Mouse (Mus musculus) limb, embryonic 11.5 days (tissue): ENCODE measurements around the gene Srpk2. TPM values are rescaled to one million over a fixed set of nuclear protein-coding genes. Genes with fewer than 3 reads are reported as not detected.
"Not testable (repeated sequence)": the region's sequence is repeated elsewhere in the genome, so short reads cannot be mapped to it uniquely, and the experiment has no call there.

ENCODE experiments used
- ATAC-seq: fragments of 200-750 bp; cut with Nextera tagmentation; 2 replicates; pipeline ENCODE4 v1.8.0; 2017; ENCODE audit warnings: low read depth; ENCODE audit not compliant: insufficient number of reproducible peaks, low FRiP score, low TSS enrichment
- DNase-seq: peaks from one replicate; pipeline ENCODE4 v3.0.0-alpha.2; 2015; ENCODE audit warnings: low spot score
- H3K27ac ChIP-seq: fragments of 300-500 bp; sonication (generic); replicated peaks from 2 replicates; pipeline ENCODE4 v1.5.1; 2014; ENCODE audit warnings: low read depth, mild to moderate bottlenecking, low read length
- H3K27me3 ChIP-seq: fragments of 300-500 bp; sonication (generic); 2 replicates; pipeline ENCODE4 v1.6.1; 2014; ENCODE audit warnings: mild to moderate bottlenecking, low read length, mixed read lengths; ENCODE audit not compliant: control insufficient read depth, insufficient read depth
- H3K36me3 ChIP-seq: fragments of 300-500 bp; sonication (generic); 2 replicates; pipeline ENCODE4 v1.6.1; 2014; ENCODE audit warnings: mild to moderate bottlenecking, low read length, moderate library complexity, mixed read lengths; ENCODE audit not compliant: control insufficient read depth, insufficient read depth
- H3K4me1 ChIP-seq: fragments of 300-500 bp; sonication (generic); 2 replicates; pipeline ENCODE4 v1.6.1; 2014; ENCODE audit warnings: low read length, mixed read lengths; ENCODE audit not compliant: control insufficient read depth, insufficient read depth
- H3K4me2 ChIP-seq: fragments of 300-500 bp; sonication (generic); 2 replicates; pipeline ENCODE4 v1.6.1; 2014; ENCODE audit warnings: low read depth, mild to moderate bottlenecking, moderate library complexity; ENCODE audit not compliant: severe bottlenecking
- H3K4me3 ChIP-seq: fragments of 300-500 bp; sonication (generic); 2 replicates; pipeline ENCODE4 v1.5.1; 2014; ENCODE audit warnings: low read depth, low read length
- H3K9ac ChIP-seq: fragments of 300-500 bp; sonication (generic); 2 replicates; pipeline ENCODE4 v1.6.1; 2014; ENCODE audit warnings: mild to moderate bottlenecking, low read length
- H3K9me3 ChIP-seq: fragments of 300-500 bp; sonication (generic); 2 replicates; pipeline ENCODE4 v1.6.1; 2016; ENCODE audit warnings: low read length; ENCODE audit not compliant: control insufficient read depth
- WGBS: fragments of 180-500 bp; shearing (Covaris S2); extraction: QIAGEN DNeasy Blood & Tissue Kit; methylation state at CpG from one replicate; pipeline ENCODE4 v1.1.7; 2014; 5-methylcytosine and 5-hydroxymethylcytosine counted together
- polyA plus RNA-seq: library from polyadenylated mRNA; unstranded; fragments of >200 nt; fragmentation: Nextera tagmentation; extraction: Ambion mirVana; gene quantifications from 2 replicates; pipeline ENCODE4 v1.2.1, GENCODE M21; 2014

Srpk2 gene
- polyA plus RNA-seq, 1 experiment from 2014 or later, result 57.2 TPM

GRCm38 (mm10) chr5:23556007-23556770 is 128.2 kb downstream of the Srpk2 start:
- H3K36me3 ChIP-seq, result no peaks in the 10 kb centered on the region
- H3K4me1 ChIP-seq, result no peaks in the 10 kb centered on the region
- no peaks in the 10 kb centered on the region for H3K9me3 ChIP-seq
- H3K4me3 ChIP-seq, result no peak overlapping the region
- 72% methylated on average over 7 of the region's 7 CpGs for WGBS
- H3K9ac ChIP-seq, result no peak overlapping the region
- no peak overlapping the region for H3K4me2 ChIP-seq
- H3K27ac ChIP-seq, result no peak overlapping the region
- H3K27me3 ChIP-seq, result no peaks in the 10 kb centered on the region
- DNase-seq, result no peak
- ATAC-seq, result no peak

- H3K36me3 ChIP-seq, H3K27me3 ChIP-seq, H3K9ac ChIP-seq, H3K4me2 ChIP-seq, H3K27ac ChIP-seq, H3K4me3 ChIP-seq, H3K9me3 ChIP-seq, H3K4me1 ChIP-seq, DNase-seq, ATAC-seq: not testable (repeated sequence)
- WGBS, result 83% methylated on average over 3 of the region's 3 CpGs
These were observed 131.1 kb downstream of the Srpk2 start for GRCm38 (mm10) chr5:23553338-23553737.

DNA sequence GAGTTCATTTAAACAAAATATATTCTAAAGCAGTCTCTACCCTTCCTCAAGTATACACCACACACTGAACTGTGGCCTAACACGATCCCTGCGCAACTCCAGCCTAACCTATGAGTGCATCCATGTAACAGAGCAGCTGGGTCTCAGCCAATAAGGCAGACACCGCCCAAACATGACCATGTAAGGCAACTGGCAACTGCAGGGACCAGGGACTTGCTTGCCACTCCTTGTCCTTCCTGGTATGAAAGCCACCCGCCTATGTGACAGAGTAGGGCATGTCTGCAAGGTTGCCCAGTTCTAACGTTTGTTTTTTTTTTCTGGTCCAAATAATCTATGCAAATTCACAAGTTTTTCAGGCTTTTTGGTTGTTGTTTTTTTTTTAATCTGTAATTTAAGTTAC is 132.7 kb downstream of the Srpk2 start:
- no peak overlapping the region for H3K4me3 ChIP-seq
- 79% methylated on average over 5 of the region's 5 CpGs for WGBS
- H3K36me3 ChIP-seq, result no peaks in the 10 kb centered on the region
- H3K27me3 ChIP-seq, result no peaks in the 10 kb centered on the region
- H3K9me3 ChIP-seq, result no peaks in the 10 kb centered on the region
- H3K9ac ChIP-seq, result no peak overlapping the region
- ATAC-seq, result no peak
- no peak overlapping the region for H3K27ac ChIP-seq
- no peak for DNase-seq
- H3K4me2 ChIP-seq, result no peak overlapping the region
- H3K4me1 ChIP-seq, result no peaks in the 10 kb centered on the region

- DNase-seq (no peak), ATAC-seq (no peak)
- H3K9ac ChIP-seq, result no peak overlapping the region
- H3K4me3 ChIP-seq, result no peak overlapping the region
- H3K27ac ChIP-seq, result no peak overlapping the region
- H3K4me1 ChIP-seq, result no peaks in the 10 kb centered on the region
- WGBS, result 90% methylated on average over 7 of the region's 7 CpGs
- no peak overlapping the region for H3K4me2 ChIP-seq
- H3K27me3 ChIP-seq, result no peaks in the 10 kb centered on the region
- H3K36me3 ChIP-seq, result 0 out of 2 replicates have a peak, but pooled peaks cover 2% of the 10 kb centered on the region
- H3K9me3 ChIP-seq, result no peaks in the 10 kb centered on the region
These were observed 148.7 kb downstream of the Srpk2 start for GRCm38 (mm10) chr5:23535692-23536091.

DNA sequence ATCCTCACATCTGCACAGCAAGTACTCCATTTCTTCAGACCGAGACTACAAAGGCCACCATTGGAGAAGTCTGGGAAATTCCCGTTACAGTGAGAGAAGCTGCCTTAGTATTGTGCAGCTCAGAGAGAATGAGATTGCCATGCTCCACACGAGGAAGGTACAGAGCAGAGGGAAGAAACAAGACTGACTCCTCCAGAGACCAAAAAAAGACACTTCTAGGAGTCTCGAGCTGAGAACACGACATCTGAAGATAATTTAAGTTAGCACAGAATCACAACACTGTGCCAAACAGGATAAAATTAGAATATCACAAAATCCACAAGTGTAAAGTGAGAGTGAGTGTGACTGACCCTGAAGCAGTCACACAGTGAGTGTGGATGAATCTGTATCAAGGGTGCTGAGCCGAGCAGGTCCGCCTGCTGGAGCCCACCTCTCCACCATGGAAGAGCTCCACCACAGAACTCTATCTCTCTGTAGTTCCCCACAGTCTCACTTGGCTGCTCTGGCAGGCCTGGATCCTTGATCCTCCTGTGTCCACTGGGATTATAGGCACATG is 152.8 kb downstream of the Srpk2 start:
- no peak for DNase-seq
- 89% methylated on average over 7 of the region's 7 CpGs for WGBS

GRCm38 (mm10) chr5:23531100-23531499 is 153.3 kb downstream of the Srpk2 start:
- Histone ChIP-seq H3K9me3 (no peaks in the 10 kb centered on the region), H3K9ac (no peak overlapping the region), H3K27me3 (no peaks in the 10 kb centered on the region), H3K27ac (no peak overlapping the region), H3K4me2 (no peak overlapping the region), H3K4me1 (no peaks in the 10 kb centered on the region), H3K36me3 (0 out of 2 replicates have a peak, but pooled peaks cover 2% of the 10 kb centered on the region), H3K4me3 (no peak overlapping the region)
- WGBS, result 93% methylated on average over 6 of the region's 6 CpGs
- no peak for ATAC-seq
- no peak for DNase-seq

More for the DNA sequence above, 152.8 kb downstream of the Srpk2 start:
- no peaks in the 10 kb centered on the region for H3K27me3 ChIP-seq
- H3K4me1 ChIP-seq, result no peaks in the 10 kb centered on the region
- H3K36me3 ChIP-seq, result 0 out of 2 replicates have a peak, but pooled peaks cover 2% of the 10 kb centered on the region
- no peak overlapping the region for H3K27ac ChIP-seq
- H3K4me2 ChIP-seq, result no peak overlapping the region
- no peaks in the 10 kb centered on the region for H3K9me3 ChIP-seq
- H3K9ac ChIP-seq, result no peak overlapping the region
- ATAC-seq, result no peak
- H3K4me3 ChIP-seq, result no peak overlapping the region

- no peak overlapping the region for H3K4me2 ChIP-seq
- H3K4me3 ChIP-seq, result no peak overlapping the region
- no peaks in the 10 kb centered on the region for H3K4me1 ChIP-seq
- H3K9me3 ChIP-seq, result no peaks in the 10 kb centered on the region
- DNase-seq (no peak), ATAC-seq (no peak)
- H3K27me3 ChIP-seq, result no peaks in the 10 kb centered on the region
- 79% methylated on average over 3 of the region's 3 CpGs for WGBS
- H3K27ac ChIP-seq, result no peak overlapping the region
- H3K36me3 ChIP-seq, result no peaks in the 10 kb centered on the region; the same call in 1 of the 2 replicates
- no peak overlapping the region for H3K9ac ChIP-seq
These were observed 159.8 kb downstream of the Srpk2 start for GRCm38 (mm10) chr5:23524621-23525020.

DNA sequence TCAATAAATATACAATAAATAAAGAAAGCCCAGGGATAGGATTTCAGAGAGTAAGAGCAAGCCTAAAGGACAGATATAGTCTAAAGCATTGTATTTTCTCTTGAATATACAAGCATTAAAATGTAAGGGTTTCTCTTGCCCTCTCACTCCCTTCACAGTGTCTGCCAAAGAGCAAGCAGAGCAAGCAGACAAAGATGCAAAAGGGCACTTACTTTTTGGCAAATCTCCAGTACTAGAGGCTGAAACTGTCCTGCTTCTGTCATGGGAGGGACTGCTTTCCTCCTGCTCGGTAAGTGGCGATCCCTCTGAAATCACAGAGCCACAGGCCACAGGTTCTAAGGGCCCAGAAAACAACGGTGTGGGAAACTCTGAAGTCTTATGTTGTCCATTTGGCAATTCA is 160.5 kb downstream of the Srpk2 start:
- H3K9ac ChIP-seq, result no peak overlapping the region
- DNase-seq (no peak), ATAC-seq (no peak)
- WGBS, result 94% methylated on average over 3 of the region's 3 CpGs
- H3K27me3 ChIP-seq, result no peaks in the 10 kb centered on the region
- H3K4me1 ChIP-seq, result no peaks in the 10 kb centered on the region
- no peak overlapping the region for H3K4me2 ChIP-seq
- H3K4me3 ChIP-seq, result no peak overlapping the region
- H3K9me3 ChIP-seq, result no peaks in the 10 kb centered on the region
- H3K36me3 ChIP-seq, result no peaks in the 10 kb centered on the region; the same call in 1 of the 2 replicates
- H3K27ac ChIP-seq, result no peak overlapping the region
